Mouse (Mus musculus): Measurements from ENCODE around the gene Slc1a2. TPM values are rescaled to one million over a fixed set of nuclear protein-coding genes. Genes with fewer than 3 reads are reported as not detected.

Gene Slc1a2
- polyA plus RNA-seq, 1 experiment = 1.5 TPM

DNA sequence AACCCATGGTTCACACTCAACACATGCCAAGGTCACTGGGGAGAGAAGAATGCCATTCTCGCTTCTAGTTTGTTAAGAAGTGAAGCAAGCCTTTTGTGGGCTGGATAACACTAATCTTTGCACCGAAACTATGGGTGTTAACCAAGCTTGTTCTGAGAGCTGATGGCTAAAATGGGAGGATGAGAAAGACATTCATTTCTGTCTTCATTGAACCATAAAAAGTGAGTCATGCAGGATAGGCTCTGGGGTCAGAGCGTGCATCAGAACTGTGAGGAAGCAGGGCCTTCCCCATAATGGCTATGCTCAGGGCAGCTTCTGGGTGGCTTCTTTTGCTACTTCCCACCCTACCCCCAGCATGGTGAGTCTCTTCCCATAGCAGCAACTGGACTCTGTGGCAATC, 42.9 kb downstream of the Slc1a2 start:
- 87% methylated on average over 3 of the region's 3 CpGs for WGBS
- Histone ChIP-seq H3K4me3 (replicated peaks; ENCODE audit: extremely low read depth, low read depth, low read length) (no peak overlapping the region), H3K4me1 (ENCODE audit: control insufficient read depth, insufficient read depth, low read length) (no peaks in the 10 kb centered on the region)
- TF ChIP-seq POLR2A (IDR thresholded peaks at IDR 0.05; ENCODE audit: borderline replicate concordance, extremely low read depth, low read depth, low read length) = no peak
- TF ChIP-seq CTCF (IDR thresholded peaks at IDR 0.05; ENCODE audit: insufficient read depth, low read length) = no peak
- no peak for DNase-seq

DNA sequence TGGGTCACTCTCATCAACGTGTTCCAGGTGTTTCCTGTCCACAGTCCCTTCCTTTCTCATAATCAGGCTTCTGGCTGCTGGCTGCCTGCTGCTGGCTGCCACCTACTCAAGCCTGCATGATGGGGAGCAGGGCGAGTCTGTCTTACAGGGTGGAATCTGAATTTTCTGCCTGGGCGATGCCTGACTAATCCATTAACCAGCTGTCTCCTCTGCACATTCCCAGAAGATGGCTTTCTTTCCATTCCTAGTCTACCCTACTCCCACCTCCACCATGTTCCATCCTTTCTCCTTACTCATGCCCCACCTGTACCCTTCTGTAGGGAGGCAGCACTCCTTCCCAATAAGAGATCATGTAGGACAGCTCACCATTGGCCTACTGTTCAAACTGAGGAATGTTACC, 45.1 kb downstream of the Slc1a2 start:
- no peak overlapping the region for H3K4me3 ChIP-seq (replicated peaks; ENCODE audit: extremely low read depth, low read depth, low read length)
- no peaks in the 10 kb centered on the region for H3K4me1 ChIP-seq (ENCODE audit: control insufficient read depth, insufficient read depth, low read length)
- 62% methylated on average over 3 of the region's 3 CpGs for WGBS
- DNase-seq = no peak
- no peak for TF ChIP-seq POLR2A (IDR thresholded peaks at IDR 0.05; ENCODE audit: borderline replicate concordance, extremely low read depth, low read depth, low read length)
- no peak for TF ChIP-seq CTCF (IDR thresholded peaks at IDR 0.05; ENCODE audit: insufficient read depth, low read length)

DNA sequence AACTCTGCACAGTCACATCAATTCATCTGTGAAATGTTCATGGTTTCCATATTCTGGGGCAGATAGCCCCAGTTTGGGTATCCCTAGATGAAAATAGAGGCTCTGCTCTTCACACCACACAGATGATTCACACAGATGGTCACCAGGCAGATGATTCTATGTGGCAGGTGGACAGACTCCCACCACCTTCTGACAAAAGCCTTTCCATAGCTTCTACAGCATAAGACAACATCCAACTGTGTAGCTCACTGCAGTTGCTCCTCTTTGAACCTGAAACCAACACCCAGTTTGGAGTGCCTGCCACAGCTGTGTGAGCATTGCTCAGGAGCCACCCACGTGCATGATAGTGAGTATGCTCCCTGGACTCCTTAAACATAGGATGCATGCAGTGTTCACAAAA, 46.3 kb downstream of the Slc1a2 start:
- H3K4me3 ChIP-seq (replicated peaks; ENCODE audit: extremely low read depth, low read depth, low read length) = no peak overlapping the region
- no peak for DNase-seq
- no peaks in the 10 kb centered on the region for H3K4me1 ChIP-seq (ENCODE audit: control insufficient read depth, insufficient read depth, low read length)
- no peak for TF ChIP-seq CTCF (IDR thresholded peaks at IDR 0.05; ENCODE audit: insufficient read depth, low read length)
- no peak for TF ChIP-seq POLR2A (IDR thresholded peaks at IDR 0.05; ENCODE audit: borderline replicate concordance, extremely low read depth, low read depth, low read length)
- 63% methylated on average over 1 of the region's 1 CpGs for WGBS

DNA sequence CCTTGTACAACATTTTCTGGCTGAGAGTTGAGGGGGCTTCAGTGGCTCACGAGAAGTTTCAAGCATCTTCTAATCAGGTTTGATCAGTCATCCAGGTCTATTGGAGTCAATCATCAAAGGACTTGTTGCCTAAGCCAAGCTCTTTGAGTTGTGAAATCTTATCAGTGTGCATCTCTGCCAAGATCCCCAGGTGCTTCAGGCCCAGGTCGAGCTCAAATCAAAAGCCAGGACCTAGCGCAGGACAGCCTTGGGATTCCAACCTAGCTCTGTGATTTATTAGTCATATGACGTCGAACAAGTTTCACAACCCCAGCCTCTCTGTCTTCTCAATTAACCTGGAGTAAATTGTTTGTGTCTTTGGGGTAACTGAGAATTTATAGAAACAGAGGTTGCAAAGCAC, 53.1 kb downstream of the Slc1a2 start:
- H3K4me3 ChIP-seq (replicated peaks; ENCODE audit: extremely low read depth, low read depth, low read length) = no peak overlapping the region
- peaks cover 5% of the 10 kb centered on the region for H3K4me1 ChIP-seq (ENCODE audit: control insufficient read depth, insufficient read depth, low read length)
- DNase-seq = no peak
- TF ChIP-seq CTCF (IDR thresholded peaks at IDR 0.05; ENCODE audit: insufficient read depth, low read length) (no peak), POLR2A (IDR thresholded peaks at IDR 0.05; ENCODE audit: borderline replicate concordance, extremely low read depth, low read depth, low read length) (no peak)
- 60% methylated on average over 5 of the region's 5 CpGs for WGBS

DNA sequence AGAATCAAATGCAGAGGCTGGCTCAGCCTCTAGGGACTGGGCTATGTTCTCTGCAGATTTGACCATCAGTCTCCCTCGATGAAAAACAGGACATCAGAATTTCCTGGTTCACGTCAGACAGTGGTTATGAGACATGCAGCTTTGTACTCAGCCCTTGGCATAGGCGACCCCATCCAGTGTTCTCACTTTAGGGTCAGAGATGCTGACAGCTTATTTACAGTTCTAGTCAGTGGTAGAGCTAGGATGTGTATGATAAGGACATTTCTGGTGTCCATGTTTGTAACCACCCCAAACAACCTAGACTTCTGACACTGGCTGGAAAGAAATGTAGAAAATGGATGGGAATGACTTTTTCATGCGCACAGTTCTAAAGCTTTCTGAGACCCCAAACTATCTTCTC, 53.6 kb downstream of the Slc1a2 start:
- H3K4me3 ChIP-seq (replicated peaks; ENCODE audit: extremely low read depth, low read depth, low read length) = no peak overlapping the region
- 52% methylated on average over 4 of the region's 4 CpGs for WGBS
- DNase-seq = no peak
- TF ChIP-seq CTCF (IDR thresholded peaks at IDR 0.05; ENCODE audit: insufficient read depth, low read length) = no peak
- no peak for TF ChIP-seq POLR2A (IDR thresholded peaks at IDR 0.05; ENCODE audit: borderline replicate concordance, extremely low read depth, low read depth, low read length)
- H3K4me1 ChIP-seq (ENCODE audit: control insufficient read depth, insufficient read depth, low read length) = peaks cover 5% of the 10 kb centered on the region

DNA sequence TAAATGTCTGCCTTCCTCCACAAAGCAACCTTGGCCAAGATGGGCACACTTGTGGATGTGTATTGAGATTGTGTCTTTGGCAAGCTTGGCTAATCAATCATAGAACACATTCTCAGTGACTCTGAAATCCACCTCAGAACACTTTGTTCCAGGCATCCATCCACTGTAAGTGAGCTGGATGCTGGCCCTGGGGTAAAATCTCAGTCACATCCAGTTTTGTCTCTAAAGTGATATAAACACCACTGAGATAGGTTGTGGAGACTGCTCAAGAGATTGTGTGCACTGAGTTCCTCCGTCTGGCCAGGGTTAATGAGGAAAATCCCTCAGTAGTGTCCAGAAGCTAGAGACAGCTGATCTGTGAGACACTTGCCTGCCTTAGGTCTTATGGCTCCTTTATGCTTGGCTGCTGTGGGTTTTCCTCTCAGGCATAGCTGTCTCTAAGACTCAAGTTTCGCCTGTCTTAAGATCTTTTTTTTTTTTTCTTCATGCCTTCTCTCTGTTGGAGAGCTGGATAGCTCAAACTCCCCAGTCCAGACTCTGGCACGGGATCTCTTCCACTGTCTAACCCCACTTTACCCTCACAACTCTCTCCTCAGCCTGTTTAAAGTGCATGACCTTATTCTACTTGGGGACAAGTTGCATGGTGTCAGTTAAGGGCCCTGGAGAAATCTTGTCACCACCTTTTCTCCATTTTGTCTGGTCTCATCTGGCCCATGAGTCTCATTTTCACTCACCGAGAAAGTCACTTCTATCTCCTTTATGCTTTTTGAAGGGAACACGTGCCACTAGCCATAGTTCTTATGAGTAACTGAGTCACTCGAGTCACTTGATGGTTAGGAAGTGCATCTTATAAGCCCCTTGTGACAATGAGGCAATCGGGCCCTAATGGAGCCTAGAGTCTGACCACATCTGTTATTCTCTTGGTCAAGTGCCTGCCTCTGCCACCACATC, 54.5 kb downstream of the Slc1a2 start:
- no peak for DNase-seq
- Histone ChIP-seq H3K4me3 (replicated peaks; ENCODE audit: extremely low read depth, low read depth, low read length) (no peak overlapping the region), H3K4me1 (ENCODE audit: control insufficient read depth, insufficient read depth, low read length) (peaks cover 5% of the 10 kb centered on the region)
- WGBS = 68% methylated on average over 7 of the region's 7 CpGs
- TF ChIP-seq CTCF (IDR thresholded peaks at IDR 0.05; ENCODE audit: insufficient read depth, low read length) = no peak
- no peak for TF ChIP-seq POLR2A (IDR thresholded peaks at IDR 0.05; ENCODE audit: borderline replicate concordance, extremely low read depth, low read depth, low read length)

DNA sequence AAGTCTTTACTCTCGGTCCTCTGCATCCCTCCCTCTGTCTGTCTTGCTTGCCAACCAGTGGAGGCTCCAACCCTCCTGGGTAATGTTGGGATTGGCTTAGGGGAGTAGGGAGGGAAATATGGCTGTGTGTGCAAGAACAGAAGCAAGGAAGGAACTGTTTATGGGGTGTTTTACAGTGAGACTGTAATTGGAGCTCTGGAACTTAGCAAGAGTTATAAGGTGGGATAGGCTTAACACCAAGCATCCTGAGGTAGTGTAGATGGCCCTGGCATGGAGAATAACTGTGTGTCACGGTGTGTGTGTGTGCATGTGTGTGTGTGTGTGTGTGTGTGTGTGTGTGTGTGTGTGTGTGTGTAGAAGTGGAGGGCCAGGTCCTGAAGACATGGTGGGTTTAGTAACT, 55.9 kb downstream of the Slc1a2 start:
- H3K4me1 ChIP-seq (ENCODE audit: control insufficient read depth, insufficient read depth, low read length) = peaks cover 5% of the 10 kb centered on the region
- no peak for DNase-seq
- WGBS = 76% methylated on average over 2 of the region's 2 CpGs
- TF ChIP-seq CTCF (IDR thresholded peaks at IDR 0.05; ENCODE audit: insufficient read depth, low read length) (no peak), POLR2A (IDR thresholded peaks at IDR 0.05; ENCODE audit: borderline replicate concordance, extremely low read depth, low read depth, low read length) (no peak)
- no peak overlapping the region for H3K4me3 ChIP-seq (replicated peaks; ENCODE audit: extremely low read depth, low read depth, low read length)

DNA sequence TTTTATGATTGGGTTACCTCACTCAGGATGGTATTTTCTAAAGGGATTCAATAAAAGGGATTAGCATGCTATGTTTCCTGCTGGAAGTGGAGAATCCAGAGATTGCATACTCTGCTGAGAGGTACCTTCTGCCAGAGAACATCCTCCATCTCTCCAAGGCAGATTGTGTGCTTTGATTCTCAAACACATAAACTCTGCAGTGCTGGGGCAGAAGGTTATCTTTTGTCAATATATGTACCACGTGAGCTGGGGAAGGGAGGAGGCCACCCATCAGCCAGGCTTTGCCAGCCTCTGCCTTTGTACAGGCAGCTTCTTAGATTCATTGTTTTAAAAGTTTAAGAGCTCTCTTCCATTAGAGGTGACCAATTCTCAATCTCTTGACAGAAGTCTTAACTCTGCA, 57.3 kb downstream of the Slc1a2 start:
- TF ChIP-seq POLR2A (IDR thresholded peaks at IDR 0.05; ENCODE audit: borderline replicate concordance, extremely low read depth, low read depth, low read length) = no peak
- TF ChIP-seq CTCF (IDR thresholded peaks at IDR 0.05; ENCODE audit: insufficient read depth, low read length) = no peak
- no peak for DNase-seq
- WGBS = 26% methylated on average over 1 of the region's 1 CpGs
- Histone ChIP-seq H3K4me1 (ENCODE audit: control insufficient read depth, insufficient read depth, low read length) (peaks cover 5% of the 10 kb centered on the region), H3K4me3 (replicated peaks; ENCODE audit: extremely low read depth, low read depth, low read length) (no peak overlapping the region)

DNA sequence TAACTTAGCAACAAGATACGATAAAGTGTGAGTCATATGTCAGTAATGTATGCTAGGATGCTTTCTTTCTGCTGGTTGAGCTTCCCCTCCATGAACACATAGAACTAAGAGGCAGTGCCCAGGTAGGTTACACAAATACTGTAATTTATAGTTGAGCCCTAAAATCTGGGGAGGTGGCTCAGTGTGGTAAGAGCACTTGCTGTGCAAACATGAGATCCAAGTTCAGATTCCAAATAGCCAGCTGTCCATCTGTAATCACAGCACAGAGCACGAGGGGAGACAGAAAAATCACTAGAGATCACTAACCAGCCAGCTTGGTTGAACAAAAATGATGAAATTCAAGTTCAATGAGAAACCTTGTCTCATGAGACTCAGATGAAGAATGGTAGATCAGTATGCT, 63.4 kb downstream of the Slc1a2 start:
- Histone ChIP-seq H3K4me1 (ENCODE audit: control insufficient read depth, insufficient read depth, low read length) (no peaks in the 10 kb centered on the region), H3K4me3 (replicated peaks; ENCODE audit: extremely low read depth, low read depth, low read length) (no peak overlapping the region)
- WGBS = 56% methylated on average over 2 of the region's 2 CpGs
- TF ChIP-seq CTCF (IDR thresholded peaks at IDR 0.05; ENCODE audit: insufficient read depth, low read length) (no peak), POLR2A (IDR thresholded peaks at IDR 0.05; ENCODE audit: borderline replicate concordance, extremely low read depth, low read depth, low read length) (no peak)
- DNase-seq = no peak

DNA sequence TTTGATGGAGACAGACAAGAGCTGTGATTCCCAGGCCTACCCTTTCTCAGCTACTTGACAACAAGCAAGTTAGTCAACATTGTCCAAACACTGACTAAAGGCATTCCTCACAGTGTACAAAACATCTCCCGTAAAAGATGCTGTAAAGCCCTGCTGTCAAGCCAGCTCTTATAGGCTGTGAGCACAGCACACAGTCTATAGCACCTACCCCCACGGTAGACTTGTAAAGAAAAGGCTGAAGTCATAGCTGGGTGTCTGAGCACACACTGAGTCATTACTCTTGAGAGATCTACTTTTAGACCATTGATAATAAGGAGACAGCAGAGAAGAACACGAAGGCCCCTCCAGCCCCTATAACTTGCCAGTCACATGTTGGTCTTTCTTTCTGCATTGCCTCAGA, 66.6 kb downstream of the Slc1a2 start:
- WGBS = 75% methylated on average over 3 of the region's 3 CpGs
- TF ChIP-seq POLR2A (IDR thresholded peaks at IDR 0.05; ENCODE audit: borderline replicate concordance, extremely low read depth, low read depth, low read length) = no peak
- TF ChIP-seq CTCF (IDR thresholded peaks at IDR 0.05; ENCODE audit: insufficient read depth, low read length) = no peak
- H3K4me1 ChIP-seq (ENCODE audit: control insufficient read depth, insufficient read depth, low read length) = no peaks in the 10 kb centered on the region
- DNase-seq = no peak
- H3K4me3 ChIP-seq (replicated peaks; ENCODE audit: extremely low read depth, low read depth, low read length) = no peak overlapping the region
